Mouse (Mus musculus) spleen, adult 2 months (tissue): ENCODE data around the gene Rasd2.

ENCODE experiments used
- CTCF ChIP-seq: fragments of 200-500 bp; IDR thresholded peaks from 2 replicates; pipeline ENCODE4 v1.5.1; 2011; ENCODE audit warnings: mild to moderate bottlenecking, inconsistent platforms; ENCODE audit not compliant: insufficient read depth, insufficient read length, insufficient replicate concordance; ENCODE audit errors: extremely low read depth
- POLR2A ChIP-seq: fragments of 200-500 bp; IDR thresholded peaks from 2 replicates; pipeline ENCODE4 v1.6.1; 2011; ENCODE audit warnings: low read depth, low read length, inconsistent platforms

DNA sequence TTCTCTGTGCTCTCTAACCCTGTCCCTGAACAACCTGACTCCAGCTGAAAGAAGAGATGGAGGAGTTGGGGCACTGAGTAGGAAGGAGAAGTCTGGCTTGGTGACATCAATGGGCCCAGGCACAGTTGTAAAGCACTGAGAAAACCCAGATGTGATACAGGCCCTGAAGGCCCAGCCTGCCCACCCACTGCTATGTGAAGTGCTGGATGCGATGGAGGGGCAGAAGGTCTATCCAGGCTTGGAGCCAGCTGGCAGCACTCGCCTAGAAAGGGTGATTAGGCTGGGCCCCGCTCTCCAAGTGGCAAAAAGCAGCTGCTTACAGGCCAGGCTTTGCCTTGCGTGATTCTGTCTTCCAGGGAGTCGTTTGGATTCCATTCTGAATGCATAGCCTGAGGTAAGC is 44.4 kb upstream of the Rasd2 start:
- TF ChIP-seq CTCF = no peak
- no peak for TF ChIP-seq POLR2A
